23 mouse cellular contexts compared by ENCODE assay signal in the genomic region with DNA sequence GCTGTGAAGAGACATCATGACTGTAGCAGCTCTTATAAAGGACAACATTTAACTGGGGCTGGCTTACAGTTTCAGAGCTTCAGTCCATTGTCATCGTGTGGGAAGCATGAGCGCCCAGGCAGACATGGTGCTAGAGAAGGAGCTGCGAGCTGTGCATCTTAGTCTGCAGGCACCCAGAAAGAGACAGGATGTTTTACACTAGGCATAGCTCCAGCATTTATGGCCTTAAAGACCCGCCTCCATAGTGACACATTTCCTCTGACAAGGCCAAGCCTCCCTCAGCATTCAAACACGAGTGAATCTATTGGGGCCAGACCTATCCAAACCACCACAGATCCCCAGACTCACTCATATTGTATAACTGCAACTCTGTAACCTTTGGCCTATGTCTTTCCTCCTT.
"Had no signal": no experiment of that assay in that cellular context is flagged by ENCODE, and none has a peak within 500 bp of the region (broad histone marks: within the 10 kb centered on the region; RNA-seq: fewer than 3 reads in every experiment).

No protein-coding gene starts in this region.

- H3K4me1 ChIP-seq: hindbrain, embryonic 15.5 days had no signal

- H3K36me3 ChIP-seq: heart, embryonic 13.5 days; hindbrain, embryonic 13.5 days; hindbrain, embryonic 15.5 days; limb, embryonic 15.5 days; liver, embryonic 12.5 days had no signal

- H3K27ac ChIP-seq: heart, embryonic 13.5 days; hindbrain, embryonic 13.5 days; hindbrain, embryonic 15.5 days; hindbrain, postnatal 0 days; kidney, embryonic 15.5 days; kidney, postnatal 0 days; limb, embryonic 13.5 days; limb, embryonic 15.5 days; liver, embryonic 12.5 days had no signal

- H3K9ac ChIP-seq: heart, embryonic 13.5 days; hindbrain, embryonic 13.5 days; hindbrain, embryonic 15.5 days; kidney, embryonic 15.5 days; limb, embryonic 13.5 days; limb, embryonic 15.5 days; liver, embryonic 12.5 days had no signal

- H3K27me3 ChIP-seq: heart, embryonic 13.5 days; hindbrain, embryonic 13.5 days; hindbrain, embryonic 15.5 days; kidney, embryonic 15.5 days; limb, embryonic 13.5 days; limb, embryonic 15.5 days; liver, embryonic 12.5 days had no signal

- DNase-seq: gastrocnemius, postnatal 14 days; gastrocnemius, postnatal 36 days; heart, adult 18-20 months; heart, postnatal 10 days; kidney, adult 11 months; kidney, adult 2 months; kidney, adult 9 months; kidney, postnatal 14 days; kidney, postnatal 36 days; layer of hippocampus, adult 9-11 months; layer of hippocampus, postnatal 36 days; left cerebral cortex, postnatal 4 days had no signal

- H3K4me3 ChIP-seq: heart, embryonic 13.5 days; hindbrain, embryonic 13.5 days; hindbrain, embryonic 15.5 days; kidney, embryonic 15.5 days; limb, embryonic 13.5 days; limb, embryonic 15.5 days; liver, embryonic 12.5 days had no signal

- H3K9me3 ChIP-seq: heart, embryonic 13.5 days; hindbrain, embryonic 13.5 days; hindbrain, embryonic 15.5 days; kidney, embryonic 15.5 days; limb, embryonic 13.5 days; limb, embryonic 15.5 days; liver, embryonic 12.5 days had no signal

- ATAC-seq: hindbrain, postnatal 0 days; intestine, embryonic 16.5 days; liver, embryonic 12.5 days had no signal

- H3K4me2 ChIP-seq: heart, embryonic 11.5 days; heart, embryonic 13.5 days; hindbrain, embryonic 13.5 days; hindbrain, embryonic 15.5 days; kidney, embryonic 15.5 days; limb, embryonic 13.5 days; limb, embryonic 15.5 days; liver, embryonic 12.5 days had no signal
